Mouse (Mus musculus): Measurements from ENCODE around the gene Krtap5-3.

DNA sequence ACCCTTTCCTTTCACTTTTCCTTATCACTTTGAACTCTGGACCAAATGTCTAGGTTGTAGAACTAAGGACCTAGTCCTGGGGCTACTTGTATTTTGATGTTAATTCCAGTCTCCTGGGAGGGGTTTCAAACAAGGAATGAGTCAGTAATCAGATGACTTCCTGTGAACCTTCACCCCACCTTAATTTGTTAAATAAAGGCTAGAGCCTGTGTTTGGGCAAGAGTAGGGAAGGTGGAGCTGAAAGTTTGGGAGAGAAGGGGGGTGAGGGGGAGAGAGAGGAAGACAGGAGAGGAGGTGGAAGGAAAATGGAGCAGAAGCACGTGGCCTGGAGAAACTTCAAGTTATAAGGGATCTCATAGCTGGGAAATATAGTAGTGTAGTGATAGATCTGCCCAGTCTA lies 30.4 kb downstream of the Krtap5-3 start:
- TF ChIP-seq TAL1 (IDR thresholded peaks at IDR 0.05; ENCODE audit: low read length) (no peak), GATA1 (IDR thresholded peaks at IDR 0.05; ENCODE audit: low read length) (no peak)

Measured in erythroblast, embryonic 14.5 days (primary cell).